Mouse (Mus musculus) neural tube, embryonic 13.5 days (tissue): ENCODE data around the gene Mitd1. TPM values are rescaled to one million over a fixed set of nuclear protein-coding genes. Genes with fewer than 3 reads are reported as not detected.

Experiments
- ATAC-seq: fragments of 200-750 bp; cut with Nextera tagmentation; 2 replicates; pipeline ENCODE4 v1.8.0; 2017; ENCODE audit warnings: low read depth, mild to moderate bottlenecking, moderate TSS enrichment, moderate library complexity
- H3K27ac ChIP-seq: fragments of 300-500 bp; sonication (generic); replicated peaks from 2 replicates; pipeline ENCODE4 v1.5.1; 2015; ENCODE audit warnings: moderate library complexity, mild to moderate bottlenecking, inconsistent platforms
- H3K27me3 ChIP-seq: fragments of 300-500 bp; sonication (generic); 2 replicates; pipeline ENCODE4 v1.6.1; 2015; ENCODE audit warnings: mild to moderate bottlenecking, inconsistent platforms
- H3K36me3 ChIP-seq: fragments of 300-500 bp; sonication (generic); 2 replicates; pipeline ENCODE4 v1.6.1; 2015; ENCODE audit warnings: mild to moderate bottlenecking, inconsistent platforms
- H3K4me1 ChIP-seq: fragments of 300-500 bp; sonication (generic); replicated peaks from 2 replicates; pipeline ENCODE4 v1.6.1; 2015; ENCODE audit warnings: inconsistent platforms
- H3K4me2 ChIP-seq: fragments of 300-500 bp; sonication (generic); 2 replicates; pipeline ENCODE4 v1.6.1; 2015; ENCODE audit warnings: inconsistent platforms, mild to moderate bottlenecking, moderate library complexity
- H3K4me3 ChIP-seq: fragments of 300-500 bp; sonication (generic); 2 replicates; pipeline ENCODE4 v1.5.1; 2015; ENCODE audit warnings: mild to moderate bottlenecking, inconsistent platforms
- H3K9ac ChIP-seq: fragments of 300-500 bp; sonication (generic); 2 replicates; pipeline ENCODE4 v1.6.1; 2015; ENCODE audit warnings: moderate library complexity, mild to moderate bottlenecking, inconsistent platforms
- H3K9me3 ChIP-seq: fragments of 300-500 bp; sonication (generic); 2 replicates; pipeline ENCODE4 v1.6.1; 2016; ENCODE audit warnings: inconsistent platforms
- WGBS: fragments of 180-500 bp; shearing (Covaris S2); methylation state at CpG from one replicate; pipeline ENCODE4 v1.1.7; 2015; 5-methylcytosine and 5-hydroxymethylcytosine counted together
- polyA plus RNA-seq: library from polyadenylated mRNA; unstranded; fragments of >200 nt; fragmentation: Nextera tagmentation; extraction: Ambion mirVana; gene quantifications from 2 replicates; pipeline ENCODE4 v1.2.1, GENCODE M21; 2015

Mitd1 gene
- polyA plus RNA-seq, result 16.0 and 17.1 TPM in 2 replicates

- H3K36me3 ChIP-seq, result peaks cover 13% of the 10 kb centered on the region
- H3K4me1 ChIP-seq, result peaks cover 31% of the 10 kb centered on the region
- no peaks in the 10 kb centered on the region for H3K27me3 ChIP-seq
- H3K27ac ChIP-seq, result peak within 1 kb of the TSS; percentile 74
- ATAC-seq, result peak; percentile 92
- under 1% methylated on average over 41 of the region's 41 CpGs for WGBS
- peak within 1 kb of the TSS; percentile 54 for H3K4me3 ChIP-seq
- peak within 1 kb of the TSS; percentile 67 for H3K9ac ChIP-seq
- H3K9me3 ChIP-seq, result no peaks in the 10 kb centered on the region
- peak within 1 kb of the TSS; percentile 66 for H3K4me2 ChIP-seq
Measured at GRCm38 (mm10) chr1:37890025-37890652, at the start of gene Mitd1, which contains the start of gene Mrpl30. Mitd1 (minus strand) TSS chr1:37890411. Mrpl30 (plus strand) TSS chr1:37890477.

- H3K4me3 ChIP-seq, result no peak overlapping the region
- H3K4me2 ChIP-seq, result no peak overlapping the region
- ATAC-seq, result no peak
- no peak overlapping the region for H3K27ac ChIP-seq
- 14% methylated on average over 3 of the region's 3 CpGs for WGBS
- no peaks in the 10 kb centered on the region for H3K4me1 ChIP-seq
- no peaks in the 10 kb centered on the region for H3K27me3 ChIP-seq
- H3K9ac ChIP-seq, result no peak overlapping the region
- H3K9me3 ChIP-seq, result no peaks in the 10 kb centered on the region
- no peaks in the 10 kb centered on the region for H3K36me3 ChIP-seq
Measured at GRCm38 (mm10) chr1:37931806-37932205, 41.6 kb upstream of the Mitd1 start.

GRCm38 (mm10) chr1:37925971-37926370 lies 35.8 kb upstream of the Mitd1 start:
- 84% methylated on average over 8 of the region's 8 CpGs for WGBS
- ATAC-seq, result no peak

GRCm38 (mm10) chr1:37922536-37922935 lies 32.3 kb upstream of the Mitd1 start:
- no peaks in the 10 kb centered on the region for H3K9me3 ChIP-seq
- H3K4me3 ChIP-seq, result no peak overlapping the region
- no peak overlapping the region for H3K4me2 ChIP-seq
- no peak overlapping the region for H3K9ac ChIP-seq
- WGBS, result 37% methylated on average over 8 of the region's 8 CpGs
- H3K4me1 ChIP-seq, result peaks cover 9% of the 10 kb centered on the region; the same call in 1 of the 2 replicates
- no peak for ATAC-seq
- H3K27me3 ChIP-seq, result no peaks in the 10 kb centered on the region
- H3K36me3 ChIP-seq, result no peaks in the 10 kb centered on the region
- no peak overlapping the region for H3K27ac ChIP-seq

More at GRCm38 (mm10) chr1:37925971-37926370, 35.8 kb upstream of the Mitd1 start:
- Histone ChIP-seq H3K27ac (no peak overlapping the region), H3K27me3 (no peaks in the 10 kb centered on the region), H3K4me3 (no peak overlapping the region), H3K4me1 (peaks cover 9% of the 10 kb centered on the region; the same call in 1 of the 2 replicates), H3K36me3 (no peaks in the 10 kb centered on the region), H3K9me3 (no peaks in the 10 kb centered on the region), H3K4me2 (no peak overlapping the region), H3K9ac (no peak overlapping the region)

DNA sequence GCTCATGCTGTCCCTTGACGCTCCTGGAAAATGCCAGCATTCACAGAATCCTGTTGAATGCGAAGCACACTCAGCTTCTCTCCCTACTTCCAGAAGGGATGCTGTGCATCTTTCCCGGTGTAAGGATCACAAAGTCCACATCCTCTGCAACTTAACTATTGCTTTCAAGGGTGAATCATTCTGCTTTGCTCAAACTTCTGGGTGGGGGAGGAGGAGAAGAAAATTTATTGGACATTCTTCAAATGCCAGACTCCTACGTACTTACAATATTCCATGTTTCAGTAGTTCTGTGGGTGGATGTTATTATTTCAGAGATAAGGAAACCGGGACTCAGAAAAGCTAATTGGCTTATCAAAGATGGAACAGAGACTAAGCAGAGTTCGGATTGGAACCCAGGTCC lies 27.9 kb upstream of the Mitd1 start:
- H3K27ac ChIP-seq, result no peak overlapping the region
- WGBS, result 85% methylated on average over 6 of the region's 6 CpGs
- no peak for ATAC-seq

GRCm38 (mm10) chr1:37917666-37918065 lies 27.5 kb upstream of the Mitd1 start:
- Histone ChIP-seq H3K27ac (no peak overlapping the region), H3K9ac (no peak overlapping the region), H3K4me1 (peaks cover 7% of the 10 kb centered on the region; the same call in 1 of the 2 replicates), H3K4me3 (no peak overlapping the region), H3K36me3 (no peaks in the 10 kb centered on the region), H3K27me3 (no peaks in the 10 kb centered on the region), H3K9me3 (no peaks in the 10 kb centered on the region), H3K4me2 (no peak overlapping the region)
- WGBS, result 81% methylated on average over 13 of the region's 13 CpGs
- ATAC-seq, result no peak

More for the DNA sequence above, 27.9 kb upstream of the Mitd1 start:
- Histone ChIP-seq H3K9ac (no peak overlapping the region), H3K4me3 (no peak overlapping the region), H3K4me1 (peaks cover 9% of the 10 kb centered on the region; the same call in 1 of the 2 replicates), H3K9me3 (no peaks in the 10 kb centered on the region), H3K36me3 (no peaks in the 10 kb centered on the region), H3K27me3 (no peaks in the 10 kb centered on the region), H3K4me2 (no peak overlapping the region)

GRCm38 (mm10) chr1:37916393-37916792 lies 26.2 kb upstream of the Mitd1 start, which contains the start of gene Lyg2:
Lyg2 (minus strand) TSS chr1:37916493.
- H3K27ac ChIP-seq, result no peak within 1 kb of the TSS
- no peaks in the 10 kb centered on the region for H3K4me1 ChIP-seq
- no peak within 1 kb of the TSS for H3K4me2 ChIP-seq
- no peaks in the 10 kb centered on the region for H3K36me3 ChIP-seq
- no peaks in the 10 kb centered on the region for H3K27me3 ChIP-seq
- WGBS, result 73% methylated on average over 5 of the region's 5 CpGs
- no peaks in the 10 kb centered on the region for H3K9me3 ChIP-seq
- ATAC-seq, result no peak
- H3K9ac ChIP-seq, result no peak within 1 kb of the TSS
- no peak within 1 kb of the TSS for H3K4me3 ChIP-seq

DNA sequence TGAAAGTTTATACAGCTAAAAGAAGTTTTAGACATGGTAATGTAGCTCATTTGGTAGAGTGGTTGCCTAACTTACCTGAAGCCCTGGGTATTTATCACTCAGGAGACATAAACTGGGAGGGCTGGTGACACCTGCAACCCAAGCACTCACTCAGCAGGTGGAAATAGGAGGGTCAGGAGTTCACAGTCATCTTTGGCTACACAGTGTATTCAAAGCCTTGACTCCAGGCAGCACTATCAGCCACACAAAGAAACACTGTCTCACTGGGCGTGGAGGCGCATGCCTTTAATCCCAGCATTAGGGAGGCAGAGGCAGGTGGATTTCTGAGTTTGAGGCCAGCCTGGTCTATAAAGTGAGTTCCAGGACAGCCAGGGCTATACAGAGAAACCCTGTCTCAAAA lies 22.5 kb upstream of the Mitd1 start:
- ATAC-seq, result no peak
- H3K4me3 ChIP-seq, result no peak overlapping the region
- no peak overlapping the region for H3K4me2 ChIP-seq
- H3K9ac ChIP-seq, result no peak overlapping the region
- no peak overlapping the region for H3K27ac ChIP-seq
- H3K9me3 ChIP-seq, result no peaks in the 10 kb centered on the region
- H3K4me1 ChIP-seq, result no peaks in the 10 kb centered on the region
- H3K36me3 ChIP-seq, result no peaks in the 10 kb centered on the region
- WGBS, result 66% methylated on average over 2 of the region's 2 CpGs
- H3K27me3 ChIP-seq, result 0 out of 2 replicates have a peak, but pooled peaks cover 3% of the 10 kb centered on the region

GRCm38 (mm10) chr1:37903178-37903577 lies 13.0 kb upstream of the Mitd1 start:
- H3K27ac ChIP-seq, result no peak overlapping the region
- H3K4me1 ChIP-seq, result no peaks in the 10 kb centered on the region
- H3K9me3 ChIP-seq, result no peaks in the 10 kb centered on the region
- WGBS, result 39% methylated on average over 6 of the region's 6 CpGs
- no peak for ATAC-seq
- H3K4me3 ChIP-seq, result no peak overlapping the region
- H3K4me2 ChIP-seq, result no peak overlapping the region
- H3K9ac ChIP-seq, result no peak overlapping the region
- H3K27me3 ChIP-seq, result no peaks in the 10 kb centered on the region
- peaks cover 25% of the 10 kb centered on the region for H3K36me3 ChIP-seq

DNA sequence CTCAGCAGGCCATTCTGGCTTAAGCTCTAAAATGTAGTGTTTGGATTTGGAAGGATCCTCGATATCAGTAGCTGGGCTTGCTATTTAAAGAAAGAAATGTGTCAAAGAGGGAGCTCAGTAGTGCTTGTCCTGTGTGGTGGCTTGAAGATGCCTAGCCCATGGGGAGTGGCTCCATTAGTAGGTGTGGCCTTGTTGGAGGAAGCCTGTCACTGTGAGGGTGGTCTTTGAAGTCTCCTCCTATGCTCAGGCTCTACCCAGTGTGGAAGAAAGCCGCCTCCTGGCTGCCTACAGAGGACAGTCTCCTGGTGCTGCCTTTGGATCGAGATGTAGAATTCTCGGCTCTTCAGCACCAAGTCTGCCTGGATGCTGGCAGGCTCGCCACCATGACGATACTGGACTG lies 10.1 kb upstream of the Mitd1 start:
- no peak for ATAC-seq
- Histone ChIP-seq H3K9me3 (no peaks in the 10 kb centered on the region), H3K36me3 (peaks cover 54% of the 10 kb centered on the region), H3K9ac (no peak overlapping the region), H3K4me3 (no peak overlapping the region), H3K4me1 (no peaks in the 10 kb centered on the region), H3K4me2 (no peak overlapping the region), H3K27ac (no peak overlapping the region), H3K27me3 (no peaks in the 10 kb centered on the region)
- 59% methylated on average over 6 of the region's 6 CpGs for WGBS

DNA sequence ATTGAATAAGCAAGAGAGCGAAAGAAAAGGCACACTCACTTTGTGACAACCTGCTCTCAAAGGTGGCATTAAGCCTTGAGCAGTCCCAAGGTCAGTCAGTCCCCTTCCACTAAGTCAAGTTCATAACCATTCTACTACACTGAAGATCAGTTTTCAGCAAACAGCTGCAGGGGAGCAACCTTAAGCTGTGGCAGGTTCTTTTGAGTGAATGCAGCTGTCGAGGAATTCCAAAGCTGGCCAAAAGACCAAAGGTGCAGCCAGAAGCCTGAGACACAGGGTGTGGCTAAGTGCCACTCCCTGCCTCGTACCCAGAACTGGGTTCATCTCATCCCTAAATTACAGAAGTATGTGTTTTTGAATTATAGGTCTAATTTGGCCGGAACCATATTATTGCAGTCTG lies 9.6 kb upstream of the Mitd1 start:
- Histone ChIP-seq H3K36me3 (peaks cover 58% of the 10 kb centered on the region), H3K4me3 (no peak overlapping the region), H3K4me2 (no peak overlapping the region), H3K9ac (no peak overlapping the region), H3K27ac (no peak overlapping the region), H3K27me3 (no peaks in the 10 kb centered on the region), H3K9me3 (no peaks in the 10 kb centered on the region), H3K4me1 (no peaks in the 10 kb centered on the region)
- no peak for ATAC-seq
- 91% methylated on average over 4 of the region's 4 CpGs for WGBS

GRCm38 (mm10) chr1:37894606-37895005 lies 4.4 kb upstream of the Mitd1 start:
- no peak overlapping the region for H3K27ac ChIP-seq
- no peaks in the 10 kb centered on the region for H3K9me3 ChIP-seq
- no peak overlapping the region for H3K4me3 ChIP-seq
- peaks cover 25% of the 10 kb centered on the region for H3K4me1 ChIP-seq
- no peaks in the 10 kb centered on the region for H3K27me3 ChIP-seq
- no peak overlapping the region for H3K4me2 ChIP-seq
- no peak for ATAC-seq
- H3K36me3 ChIP-seq, result peaks cover 58% of the 10 kb centered on the region
- no peak overlapping the region for H3K9ac ChIP-seq

DNA sequence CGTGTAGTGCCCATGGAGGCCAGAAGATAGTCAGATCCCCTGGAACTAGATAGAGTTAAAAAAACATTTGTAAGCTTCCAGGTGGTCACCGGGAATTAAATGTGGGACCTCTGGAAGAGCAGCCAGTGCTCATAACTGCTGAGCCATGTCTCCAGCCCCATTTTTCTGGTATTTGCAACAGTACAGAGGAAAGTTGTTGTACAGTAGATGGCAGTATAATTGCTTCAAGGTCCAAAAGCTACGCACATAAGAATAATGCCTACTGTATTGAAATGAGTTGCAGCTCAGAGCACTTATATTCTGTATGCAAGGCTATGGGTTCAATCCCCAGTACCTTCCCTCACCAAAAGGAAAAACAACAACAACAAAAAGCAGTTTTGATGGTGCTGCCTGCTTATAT lies 1.2 kb upstream of the Mitd1 start:
- Histone ChIP-seq H3K9ac (peak overlapping the region; percentile 67; the same call in 1 of the 2 replicates), H3K9me3 (no peaks in the 10 kb centered on the region), H3K4me2 (peak overlapping the region; percentile 66), H3K27me3 (no peaks in the 10 kb centered on the region), H3K27ac (no peak overlapping the region), H3K4me3 (peak overlapping the region; percentile 54), H3K36me3 (peaks cover 26% of the 10 kb centered on the region), H3K4me1 (peaks cover 31% of the 10 kb centered on the region)
- no peak for ATAC-seq
- 79% methylated on average over 3 of the region's 3 CpGs for WGBS
